Mouse (Mus musculus) layer of hippocampus, postnatal 14 days (tissue): ENCODE results near the gene Cdhr2. TPM values are rescaled to one million over a fixed set of nuclear protein-coding genes. Genes with fewer than 3 reads are reported as not detected.

Source experiments
- DNase-seq, 2 experiments: peaks; one replicate each; pipeline ENCODE4 v3.0.0; 2021 to 2022; ENCODE audit warnings: low spot score in 2 of 2, mixed read lengths in 1 of 2
- long read RNA-seq, 2 experiments: library from polyadenylated mRNA; stranded (forward); transcript quantifications; one replicate each; pipeline ENCODE4 v2.0.0; 2021
- total RNA-seq, 2 experiments: library from RNA; stranded (reverse); gene quantifications; 2 replicates each; pipeline ENCODE4 v1.2.3; 2021

Gene Cdhr2
- under 1 TPM; 0.12 to 0.18 TPM for total RNA-seq
- long read RNA-seq, experiment 1, partial matches to known transcripts = 0 of 1 reads
- long read RNA-seq, experiment 1, other reads (novel, unspliced or antisense) = 1 of 1 reads
- long read RNA-seq, experiment 2 = 0 reads

- no peak for DNase-seq
Measured at GRCm38 (mm10) chr13:54701243-54701642, at the start of gene Cdhr2. TSS of gene Cdhr2 (plus strand) at chr13:54701461.

GRCm38 (mm10) chr13:54660877-54661276, 40.4 kb upstream of the Cdhr2 start:
- DNase-seq = no peak

- DNase-seq = no peak
Measured at GRCm38 (mm10) chr13:54661358-54661757, 39.9 kb upstream of the Cdhr2 start.

DNA sequence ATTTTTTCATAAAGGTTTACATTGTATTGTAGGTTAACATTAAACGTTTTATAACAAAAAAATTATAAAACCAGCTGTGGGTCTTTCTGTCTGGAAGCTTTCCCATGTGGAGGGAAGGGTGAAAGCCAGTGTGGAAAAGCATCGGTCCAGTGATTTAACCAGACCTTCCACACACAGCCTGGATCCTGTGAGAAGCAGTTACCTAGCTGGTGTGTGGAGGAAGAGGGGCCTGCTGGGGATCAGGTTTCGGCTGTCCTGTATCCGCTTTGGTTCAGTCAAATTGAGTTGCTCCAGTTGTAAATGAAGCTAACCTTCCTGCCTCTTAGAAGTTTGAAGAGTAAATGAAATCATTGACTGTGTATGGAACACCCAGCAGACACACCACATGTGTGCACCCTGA, 37.3 kb upstream of the Cdhr2 start:
- no peak for DNase-seq

GRCm38 (mm10) chr13:54664509-54664908, 36.8 kb upstream of the Cdhr2 start:
- no peak for DNase-seq

GRCm38 (mm10) chr13:54665062-54665461, 36.2 kb upstream of the Cdhr2 start:
- no peak for DNase-seq

- no peak for DNase-seq
Measured at GRCm38 (mm10) chr13:54670491-54670890, 30.8 kb upstream of the Cdhr2 start.

DNA sequence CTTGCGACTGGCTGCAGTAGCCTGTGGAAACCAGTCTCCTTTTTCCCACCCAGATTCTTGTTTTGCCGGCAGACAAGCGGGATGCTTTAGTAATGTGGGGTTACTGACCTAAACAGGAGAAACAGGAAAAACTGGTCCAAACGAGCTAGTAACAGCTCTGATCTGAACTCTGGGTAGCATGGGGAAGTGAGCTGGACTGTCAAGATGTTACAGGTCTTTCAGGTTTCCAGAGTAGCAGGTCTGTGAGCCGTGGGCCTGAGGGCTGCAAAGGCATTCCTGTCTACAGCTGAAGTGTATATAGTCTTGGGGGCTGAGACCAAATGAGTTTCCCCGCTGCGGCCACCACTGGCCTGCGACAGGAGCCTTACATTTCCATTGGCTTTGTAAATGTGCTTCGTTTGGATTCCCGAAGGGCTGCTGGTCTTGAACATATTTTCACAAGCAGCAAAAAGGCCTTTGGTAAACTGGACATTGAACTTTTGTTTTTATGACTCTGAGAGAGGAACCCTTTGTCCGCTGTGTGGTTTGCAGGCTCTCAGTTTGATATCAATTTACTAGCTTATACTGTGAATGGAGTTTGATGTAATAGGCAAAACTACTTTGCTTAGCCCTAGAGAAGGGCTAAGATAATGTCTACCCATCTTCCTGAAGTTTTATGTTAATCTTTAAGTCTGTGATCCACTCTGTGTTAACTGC, 25.2 kb upstream of the Cdhr2 start:
- no peak for DNase-seq

- DNase-seq = no peak
Measured at GRCm38 (mm10) chr13:54678263-54678662, 23.0 kb upstream of the Cdhr2 start.

DNA sequence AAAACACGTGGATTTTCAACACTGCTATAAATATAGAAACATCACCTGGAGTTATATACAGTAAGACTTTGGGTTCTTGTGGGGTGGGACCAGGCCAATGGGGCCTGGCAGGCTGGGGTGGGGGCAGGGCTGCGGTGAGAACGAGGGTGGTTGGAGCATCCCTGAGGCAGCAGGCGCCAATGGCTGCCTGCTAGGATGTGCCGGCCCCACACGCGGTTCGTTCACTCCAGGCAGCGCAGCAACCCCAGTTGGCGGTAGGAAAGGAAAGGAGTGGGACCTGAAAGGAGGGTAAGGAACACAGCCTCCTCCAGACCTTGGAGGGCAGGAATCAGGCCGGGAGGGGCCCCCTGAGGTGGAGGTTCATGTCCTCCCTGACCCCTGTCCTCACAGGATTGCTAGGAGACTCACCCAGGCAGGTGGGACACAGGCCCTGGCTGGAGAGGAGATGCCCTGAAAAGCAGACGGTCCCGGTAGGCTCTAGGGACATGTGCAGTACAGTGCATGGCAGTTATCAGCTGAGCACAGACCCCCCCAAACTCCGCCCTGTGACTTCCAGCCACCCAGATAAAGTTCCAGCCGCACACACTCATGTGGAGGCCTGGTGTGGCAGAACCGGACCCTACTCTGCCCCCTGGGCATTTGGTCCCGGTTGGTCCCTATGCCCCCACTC, 20.9 kb upstream of the Cdhr2 start:
- no peak for DNase-seq

- DNase-seq = no peak
Measured at GRCm38 (mm10) chr13:54681291-54681690, 20.0 kb upstream of the Cdhr2 start.

DNA sequence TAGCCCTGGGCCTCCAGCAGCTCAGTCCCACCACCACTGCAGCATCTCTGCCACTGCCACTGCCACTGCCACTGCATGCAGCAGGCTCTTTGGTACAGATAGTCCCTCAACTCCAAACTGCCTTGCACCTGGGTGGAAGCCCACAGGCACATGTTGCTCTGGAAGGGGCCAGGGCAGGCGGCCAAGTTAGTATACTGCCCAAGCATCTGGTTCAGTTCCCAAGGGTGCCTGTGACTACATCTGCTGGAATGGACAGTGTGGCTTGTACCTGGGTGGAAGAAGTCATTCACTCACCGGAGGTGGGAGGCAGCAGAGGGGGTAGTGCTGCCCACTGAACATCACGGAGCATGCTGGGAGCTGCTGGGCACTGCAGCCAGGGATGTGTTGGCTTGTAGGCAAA, 18.0 kb upstream of the Cdhr2 start:
- DNase-seq = no peak

DNA sequence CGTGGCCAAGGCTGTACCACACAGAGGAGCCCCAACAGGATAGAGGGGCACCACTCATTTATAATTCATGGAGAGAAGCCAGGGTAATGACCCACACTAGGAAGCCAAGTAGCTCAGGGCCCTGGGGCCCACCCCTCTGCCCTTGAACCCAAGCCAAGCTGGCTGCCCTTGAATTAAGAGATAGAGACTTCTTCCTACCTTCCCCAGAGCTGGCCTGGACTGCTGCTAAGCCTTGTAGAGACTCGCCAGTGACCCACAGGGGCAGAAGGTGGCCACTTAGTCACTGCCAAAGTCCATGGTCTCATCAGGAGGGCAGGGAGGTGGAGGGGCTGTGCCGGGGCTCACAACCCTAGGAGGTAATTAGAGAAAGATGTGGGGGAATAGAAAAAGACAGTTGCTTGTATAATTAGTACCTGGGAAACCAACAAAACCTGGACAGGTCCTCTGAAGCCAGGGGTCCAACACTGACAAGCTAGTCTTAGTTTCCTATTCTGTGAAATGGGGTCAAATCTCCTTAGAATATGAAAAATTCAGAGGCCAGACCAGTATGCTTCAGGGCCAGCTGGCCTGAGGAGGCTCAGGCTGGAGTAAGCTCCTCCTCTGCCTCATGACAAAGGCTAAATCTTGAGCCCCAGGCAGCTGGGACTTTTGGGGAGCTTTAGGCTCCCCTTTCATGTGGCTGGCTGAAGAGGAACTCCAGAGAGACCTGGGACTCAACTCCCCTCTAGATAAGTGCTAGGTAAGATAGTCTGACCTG, 16.9 kb upstream of the Cdhr2 start:
- no peak for DNase-seq

GRCm38 (mm10) chr13:54685174-54685573, 16.1 kb upstream of the Cdhr2 start:
- no peak for DNase-seq

GRCm38 (mm10) chr13:54686139-54687053, 14.9 kb upstream of the Cdhr2 start:
- no peak for DNase-seq

DNA sequence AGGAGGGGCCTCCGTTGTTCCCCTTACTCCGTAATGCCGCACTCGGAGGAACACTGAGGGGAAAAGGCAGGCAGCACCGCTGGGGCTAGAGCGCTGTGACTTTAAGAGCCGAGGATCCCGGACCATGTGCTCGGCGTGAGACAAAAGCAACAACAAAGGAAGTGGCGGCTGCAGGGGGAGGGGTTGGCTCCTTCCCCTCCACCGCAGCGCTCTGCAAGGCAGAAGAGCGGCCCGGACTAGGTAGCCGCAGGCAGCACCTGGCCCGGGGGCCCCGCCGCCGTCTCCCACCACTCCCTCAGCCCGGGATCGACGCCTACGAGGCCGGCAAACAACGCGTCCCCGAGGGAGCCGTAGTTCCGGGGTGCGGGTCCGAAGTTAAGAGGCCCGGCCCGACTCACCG, 14.2 kb upstream of the Cdhr2 start:
- DNase-seq = peak in 1 of 2 experiments; percentile 78

GRCm38 (mm10) chr13:54687575-54688424, 13.5 kb upstream of the Cdhr2 start:
- DNase-seq = peak; percentile 97 to 98

GRCm38 (mm10) chr13:54690151-54690740, 11.0 kb upstream of the Cdhr2 start:
- DNase-seq = no peak

- no peak for DNase-seq
Measured at GRCm38 (mm10) chr13:54691737-54692136, 9.5 kb upstream of the Cdhr2 start.
